Mouse (Mus musculus) liver, embryonic 18 days (tissue): ENCODE data around the gene Btbd17. TPM values are rescaled to one million over a fixed set of nuclear protein-coding genes. Genes with fewer than 3 reads are reported as not detected.

ENCODE experiments used
- polyA plus RNA-seq: library from polyadenylated mRNA; depleted of rRNA; stranded (reverse); fragments of >200 nt; gene quantifications from 2 replicates; pipeline ENCODE4 v1.2.3, GENCODE M21; 2012; rRNA removed

The Btbd17 gene
- 0.06 and 0.14 TPM in 2 replicates for polyA plus RNA-seq

GRCm38 (mm10) chr11:114795848-114796322 is at the start of gene Btbd17:
Gene Btbd17 (minus strand): TSS chr11:114795945.

GRCm38 (mm10) chr11:114798624-114799023 is 2.9 kb upstream of the Btbd17 start, which contains the start of gene Gpr142:
Gene Gpr142 (plus strand): TSS chr11:114798924.

GRCm38 (mm10) chr11:114764820-114765818 is 30.6 kb downstream of the Btbd17 start, which contains the start of gene Kif19a:
Gene Kif19a (plus strand): TSS chr11:114765388.

Other genes with a start within 250 kb of the Btbd17 start
- 1,489 and 1,642 TPM in 2 replicates for gene Rpl38, start 127.4 kb downstream of the Btbd17 start, polyA plus RNA-seq
- gene Ttyh2, start 120.5 kb downstream of the Btbd17 start, polyA plus RNA-seq = 6.7 and 7.3 TPM in 2 replicates
- 6.2 and 8.1 TPM in 2 replicates for gene Dnaic2, start 68.5 kb downstream of the Btbd17 start, polyA plus RNA-seq
- gene Kif19a, start 30.6 kb downstream of the Btbd17 start, polyA plus RNA-seq = 0.16 and 0.17 TPM in 2 replicates
- gene Gpr142, start 3.0 kb upstream of the Btbd17 start, polyA plus RNA-seq = not detected in 2 replicates
- gene Gprc5c, start 55.2 kb upstream of the Btbd17 start, polyA plus RNA-seq = 10.7 and 12.3 TPM in 2 replicates
- 3.2 and 3.8 TPM in 2 replicates for gene Cd300a, start 94.1 kb upstream of the Btbd17 start, polyA plus RNA-seq
- 2.8 and 3.0 TPM in 2 replicates for gene Cd300lb, start 138.4 kb upstream of the Btbd17 start, polyA plus RNA-seq
- gene Cd300c, start 173.2 kb upstream of the Btbd17 start, polyA plus RNA-seq = 0.32 and 0.46 TPM in 2 replicates
- gene Cd300ld, start 194.0 kb upstream of the Btbd17 start, polyA plus RNA-seq = 2.3 and 3.2 TPM in 2 replicates
- 14.0 and 14.4 TPM in 2 replicates for gene Cd300c2, start 205.9 kb upstream of the Btbd17 start, polyA plus RNA-seq
- gene Cd300ld2, start 220.2 kb upstream of the Btbd17 start, polyA plus RNA-seq = 0.10 TPM in 1 of 2 replicates, not detected in the other
- 0.19 and 0.23 TPM in 2 replicates for gene Cd300ld4, start 231.1 kb upstream of the Btbd17 start, polyA plus RNA-seq
- gene Cd300ld5, start 241.8 kb upstream of the Btbd17 start, polyA plus RNA-seq = 0.29 and 0.49 TPM in 2 replicates